Mouse (Mus musculus) thymus, postnatal 4 days (tissue): ENCODE data around the gene Wdr5b.
A peak's percentile ranks its signal among the peaks of the same experiment; 100 is the strongest.

ENCODE experiments used
- DNase-seq: peaks from one replicate; pipeline ENCODE4 v3.0.0; 2021

Wdr5b gene

DNA sequence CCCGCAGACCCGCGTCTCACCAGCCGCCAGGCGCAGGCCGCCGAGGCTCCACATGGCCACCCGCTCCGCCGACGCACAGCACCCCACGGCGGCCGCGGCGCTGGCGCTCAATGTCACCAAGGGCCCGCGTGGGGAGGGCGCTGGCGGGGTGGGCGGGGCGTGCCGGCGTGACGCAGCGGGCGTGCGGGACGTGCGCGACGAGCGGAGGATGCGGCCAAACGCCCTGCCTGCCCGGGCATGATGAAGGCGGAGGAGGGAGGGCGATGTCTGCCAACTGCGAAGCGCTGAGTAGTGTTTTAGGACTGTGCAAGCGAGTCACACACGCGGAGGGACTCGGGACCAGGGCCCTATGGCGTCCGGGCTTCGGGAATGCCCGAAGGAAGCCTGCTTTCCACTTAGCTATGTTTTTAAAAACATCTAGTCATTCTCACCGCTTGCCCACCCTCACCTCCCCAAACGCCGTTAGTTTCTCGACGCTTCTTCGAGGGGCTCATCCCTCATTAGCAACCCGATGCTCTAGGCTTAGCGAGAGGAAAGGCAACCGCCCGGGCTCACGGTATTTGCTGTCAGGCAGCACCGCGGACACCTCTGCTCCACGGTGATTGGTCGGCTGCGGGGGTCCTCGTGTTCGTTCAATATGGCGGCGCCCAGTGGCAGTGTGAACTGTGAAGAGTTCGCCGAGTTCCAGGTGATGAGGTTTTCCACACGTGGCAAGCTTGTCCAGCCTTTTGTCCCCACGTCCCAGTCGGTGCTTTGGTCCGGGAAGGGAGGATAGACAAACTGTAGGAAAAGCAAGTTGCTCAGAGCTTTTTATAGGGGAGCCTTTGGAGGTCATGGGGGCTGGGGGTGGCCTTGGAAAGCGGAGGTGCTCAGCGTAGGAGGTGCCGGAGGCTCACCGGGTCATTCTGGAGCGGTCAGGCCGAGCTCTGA lies 30.7 kb downstream of the Wdr5b start, which contains the start of the genes Fam162a and Ccdc58:
Gene Fam162a, minus strand, starts transcription at position 145 of the 930 bp plus-strand sequence.
Gene Ccdc58, plus strand, starts transcription at position 236 of the 930 bp plus-strand sequence.
- DNase-seq: peak; percentile 96

DNA sequence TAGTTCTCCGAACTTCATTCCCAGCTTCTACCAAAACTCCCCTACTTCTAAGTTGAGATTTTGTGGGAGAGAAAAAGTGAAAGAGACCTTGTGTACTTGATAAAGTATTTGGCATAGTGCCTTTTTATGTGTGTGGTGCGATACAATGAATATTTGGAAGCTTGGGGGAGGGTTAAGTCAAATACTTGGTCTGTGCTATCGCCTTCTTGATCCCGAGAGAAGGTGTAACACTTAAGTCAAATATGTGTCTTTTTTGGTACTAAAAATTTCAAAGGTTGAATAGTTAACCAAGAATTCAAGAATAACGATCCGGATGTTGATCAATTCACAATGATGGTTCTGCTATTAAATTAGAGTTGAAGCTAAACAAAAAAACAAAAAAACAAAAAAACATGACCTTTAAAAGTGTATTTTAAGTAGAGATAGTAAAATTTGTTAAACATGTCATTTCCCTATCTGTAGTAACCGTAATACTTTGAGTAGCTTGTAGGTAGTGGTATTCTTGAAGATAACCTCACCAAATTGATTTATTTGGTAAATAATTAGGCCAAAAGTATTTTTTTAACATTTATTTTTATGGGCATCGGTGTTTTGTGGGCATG lies 31.5 kb downstream of the Wdr5b start:
- no peak for DNase-seq

DNA sequence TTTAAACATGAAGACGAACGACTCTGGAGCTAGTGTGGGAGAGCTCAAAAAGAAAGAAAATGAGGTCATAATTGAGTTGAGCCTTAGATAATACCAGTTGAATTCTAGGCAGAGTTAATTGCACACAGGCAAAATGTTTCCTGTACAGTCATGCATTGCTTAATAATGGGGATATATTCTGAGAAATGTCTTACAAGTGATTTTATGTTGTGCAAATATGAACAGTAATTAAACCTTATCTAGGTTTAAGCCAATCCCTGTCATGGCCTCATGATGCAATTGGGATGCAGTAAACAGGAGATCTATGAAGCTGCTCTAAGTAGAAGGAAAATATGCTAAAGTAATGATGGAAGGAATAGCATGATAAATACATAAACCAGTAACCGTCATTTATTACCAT lies 33.8 kb downstream of the Wdr5b start:
- no peak for DNase-seq

DNA sequence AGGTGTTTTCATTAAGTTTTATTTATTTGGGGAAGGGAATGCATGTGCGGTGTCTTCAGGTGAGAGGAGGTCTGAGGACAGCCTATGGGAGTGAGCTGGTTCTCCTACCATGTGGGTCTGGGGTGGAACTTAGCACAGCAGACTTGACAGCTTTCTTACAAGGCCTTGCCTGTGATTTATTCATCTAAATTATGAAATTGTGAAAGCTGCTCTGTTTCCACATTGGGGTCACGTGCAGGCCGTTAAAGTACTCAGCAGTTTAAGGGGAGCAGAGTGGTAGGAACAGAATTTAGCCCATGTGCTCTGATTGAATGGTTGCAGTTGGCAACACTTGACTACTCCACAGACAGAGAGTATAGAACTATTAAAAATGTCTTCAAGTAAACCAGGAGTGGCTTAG lies 38.9 kb downstream of the Wdr5b start:
- no peak for DNase-seq

DNA sequence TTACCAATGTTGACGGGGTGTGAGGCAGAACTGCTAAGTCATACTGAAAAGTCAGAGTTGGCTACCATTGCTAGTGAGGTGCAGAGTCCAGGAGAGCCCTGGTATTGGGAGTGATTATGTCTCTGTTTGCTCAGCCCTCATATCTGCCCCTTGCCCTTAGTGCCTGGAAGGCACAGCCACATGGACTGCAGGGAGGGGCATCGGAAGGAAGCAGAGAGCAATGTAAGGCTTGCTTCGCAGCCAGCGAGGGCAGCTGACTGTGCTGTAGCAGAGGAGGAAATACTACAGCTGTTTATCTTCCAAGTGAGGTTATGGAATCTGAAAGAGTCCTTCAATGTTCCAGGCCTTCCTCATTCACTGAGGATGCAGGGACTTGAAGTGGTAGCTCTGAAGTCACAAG lies 46.9 kb downstream of the Wdr5b start:
- no peak for DNase-seq

DNA sequence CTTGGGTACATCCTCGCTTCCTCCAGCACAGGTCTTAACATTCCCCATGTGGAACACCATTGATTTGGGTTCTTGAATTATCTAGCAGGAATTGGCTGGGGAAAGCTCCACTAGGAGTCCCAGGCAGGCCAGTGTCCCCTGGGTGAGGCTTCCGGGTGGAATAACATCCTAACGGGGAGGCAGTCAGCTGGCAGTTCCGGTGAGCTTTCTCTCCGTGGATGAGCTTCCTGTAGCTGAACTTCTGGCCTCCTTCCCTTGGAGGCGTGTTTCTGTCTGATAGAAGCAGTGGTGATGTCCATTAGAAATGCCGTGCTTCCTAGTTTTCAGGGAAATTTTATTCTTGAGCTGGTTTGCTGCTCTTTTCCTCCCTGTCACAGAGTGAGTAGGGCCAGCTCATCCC lies 48.1 kb downstream of the Wdr5b start:
- DNase-seq: no peak

DNA sequence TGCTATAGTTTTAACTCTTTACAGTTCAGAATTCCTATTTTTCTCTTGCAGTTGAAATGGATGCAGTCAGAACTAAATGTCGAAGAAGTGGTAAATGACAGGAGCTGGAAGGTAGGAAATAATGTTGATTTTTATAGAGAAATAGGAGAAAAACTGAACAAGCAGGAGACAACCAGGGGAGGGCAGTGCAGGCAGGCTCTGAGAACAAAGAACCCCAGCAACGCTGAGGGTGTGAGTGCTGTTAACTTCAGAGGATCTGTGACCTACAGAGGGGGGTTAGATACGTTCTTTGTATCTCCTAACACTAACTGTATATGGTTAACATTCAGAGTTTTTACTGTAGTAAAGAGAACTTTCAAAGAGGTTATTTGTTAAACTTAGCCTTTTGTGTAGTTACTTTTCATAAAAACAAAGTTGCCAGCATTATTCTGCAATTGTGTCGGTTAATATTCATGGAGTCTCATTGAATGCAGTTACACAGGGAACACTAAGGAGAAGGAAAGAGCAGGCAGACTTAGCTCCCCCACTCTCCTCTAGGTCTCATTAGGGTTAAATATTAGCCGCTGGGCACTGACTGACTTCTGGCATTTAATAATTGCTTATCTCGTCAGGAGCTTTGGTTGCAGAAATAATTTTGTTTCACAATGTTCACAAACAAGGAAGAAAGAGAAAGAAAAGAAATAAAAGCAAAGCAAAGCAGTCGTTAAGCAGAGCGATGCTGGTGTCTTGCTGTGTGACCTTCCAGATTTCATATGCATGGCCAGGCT lies 49.0 kb downstream of the Wdr5b start:
- DNase-seq: no peak

DNA sequence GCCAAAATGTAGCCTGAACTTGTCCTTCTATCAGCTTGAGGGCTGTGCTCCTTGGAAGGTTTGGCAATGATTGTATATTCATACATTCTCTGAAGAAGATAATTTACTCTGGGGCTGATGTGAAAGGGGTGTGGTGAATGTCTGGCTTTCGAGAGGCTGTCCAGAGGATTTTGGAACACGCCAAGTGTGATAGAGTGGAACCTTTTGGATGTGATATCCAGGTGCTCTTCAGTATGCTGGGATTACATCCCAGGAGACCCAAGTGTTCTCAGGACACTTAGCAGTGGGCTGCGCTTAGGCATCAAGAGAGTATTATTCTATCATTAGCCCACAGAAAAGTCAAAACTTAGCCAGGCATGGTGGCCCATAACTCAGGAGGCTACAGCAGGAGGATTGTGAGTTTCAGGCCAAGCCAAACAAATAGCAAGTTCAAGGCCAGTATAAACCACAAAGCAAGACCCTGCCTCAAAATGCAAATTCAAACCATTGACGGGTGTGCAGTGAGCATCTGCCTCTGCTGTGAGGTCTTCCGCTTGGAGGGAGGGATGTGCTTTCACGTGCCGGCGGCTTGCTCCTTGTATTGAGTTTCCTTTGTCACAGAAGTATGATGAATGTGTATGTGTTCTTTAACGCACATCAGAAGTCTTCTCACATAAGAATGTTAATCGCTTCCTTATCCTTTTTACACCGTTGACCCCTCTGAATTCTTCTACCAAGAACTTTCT lies 50.0 kb downstream of the Wdr5b start:
- DNase-seq: no peak
